Mouse (Mus musculus) kidney, adult 18-20 months (tissue): ENCODE measurements around the gene Usp7.

Source experiments
- DNase-seq: peaks from one replicate; pipeline ENCODE4 v3.0.0; 2021

Usp7 gene

GRCm38 (mm10) chr16:8714851-8715250, 77.3 kb downstream of the Usp7 start:
- no peak for DNase-seq

- no peak for DNase-seq
Observed at GRCm38 (mm10) chr16:8711998-8712397, 80.1 kb downstream of the Usp7 start.

GRCm38 (mm10) chr16:8700586-8700985, 91.5 kb downstream of the Usp7 start:
- DNase-seq: peak; percentile 69

- no peak for DNase-seq
Observed at GRCm38 (mm10) chr16:8699556-8699955, 92.6 kb downstream of the Usp7 start.

GRCm38 (mm10) chr16:8691206-8691605, 100.9 kb downstream of the Usp7 start:
- no peak for DNase-seq

GRCm38 (mm10) chr16:8689979-8690656, 102.0 kb downstream of the Usp7 start:
- peak; percentile 66 for DNase-seq

- no peak for DNase-seq
Observed at GRCm38 (mm10) chr16:8687559-8688112, 104.5 kb downstream of the Usp7 start.

GRCm38 (mm10) chr16:8686871-8687535, 105.1 kb downstream of the Usp7 start:
- DNase-seq: no peak

- peak; percentile 77 for DNase-seq
Observed at GRCm38 (mm10) chr16:8686121-8686870, 105.8 kb downstream of the Usp7 start.

GRCm38 (mm10) chr16:8685087-8685486, 107.0 kb downstream of the Usp7 start:
- DNase-seq: no peak

- no peak for DNase-seq
Observed at GRCm38 (mm10) chr16:8680470-8680869, 111.6 kb downstream of the Usp7 start, which contains the start of gene Gm5767. TSS of gene Gm5767 (plus strand) at chr16:8680770.

GRCm38 (mm10) chr16:8679780-8680179, 112.3 kb downstream of the Usp7 start:
- no peak for DNase-seq

- no peak for DNase-seq
Observed at GRCm38 (mm10) chr16:8678676-8679075, 113.4 kb downstream of the Usp7 start.

GRCm38 (mm10) chr16:8678035-8678434, 114.1 kb downstream of the Usp7 start:
- no peak for DNase-seq

- DNase-seq: no peak
Observed at GRCm38 (mm10) chr16:8676800-8677199, 115.3 kb downstream of the Usp7 start.

- no peak for DNase-seq
Observed at GRCm38 (mm10) chr16:8676228-8676627, 115.9 kb downstream of the Usp7 start.

- no peak for DNase-seq
Observed at GRCm38 (mm10) chr16:8675559-8675958, 116.5 kb downstream of the Usp7 start.

GRCm38 (mm10) chr16:8674165-8674564, 117.9 kb downstream of the Usp7 start:
- DNase-seq: peak; percentile 64

GRCm38 (mm10) chr16:8673343-8673742, 118.8 kb downstream of the Usp7 start:
- DNase-seq: no peak

GRCm38 (mm10) chr16:8672811-8673210, 119.3 kb downstream of the Usp7 start:
- DNase-seq: no peak

GRCm38 (mm10) chr16:8672350-8672687, 119.8 kb downstream of the Usp7 start:
- DNase-seq: no peak

- peak; percentile 97 for DNase-seq
Observed at GRCm38 (mm10) chr16:8671551-8672349, 120.4 kb downstream of the Usp7 start, which contains the start of gene Carhsp1. TSS of gene Carhsp1 (minus strand) at chr16:8672155.
